Mouse (Mus musculus) adrenal gland, adult (tissue): ENCODE measurements around the gene Fbln5.

Source experiments
- DNase-seq, 2 experiments: peaks; one replicate each; pipeline ENCODE4 v3.0.0; 2022 to 2023; ENCODE audit warnings: low spot score in 1 of 2; ENCODE audit not compliant: inconsistent age in 2 of 2

Gene Fbln5

GRCm38 (mm10) chr12:101764870-101765269, 54.0 kb downstream of the Fbln5 start:
- no peak for DNase-seq

GRCm38 (mm10) chr12:101763065-101763464, 55.8 kb downstream of the Fbln5 start:
- no peak for DNase-seq

DNA sequence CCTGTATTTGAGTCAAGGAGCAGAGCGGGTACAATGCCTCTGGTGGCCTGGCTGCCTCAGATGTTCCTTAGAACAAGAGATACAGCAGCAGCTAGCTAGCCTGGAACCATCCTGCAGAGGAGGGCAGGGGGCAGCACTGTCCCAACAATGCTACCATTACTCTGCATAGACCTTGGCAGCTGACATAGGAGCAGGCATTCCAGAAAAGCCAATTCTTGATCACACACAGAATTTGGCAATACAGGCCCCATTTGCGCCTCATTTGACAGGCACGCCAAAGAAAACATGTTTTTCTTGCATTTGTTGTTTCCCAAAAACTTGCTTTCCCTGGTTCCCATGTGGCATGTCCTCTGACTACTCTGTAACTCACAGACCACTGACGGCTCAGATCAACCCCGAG, 56.8 kb downstream of the Fbln5 start:
- peak in 1 of 2 experiments; percentile 46 for DNase-seq

DNA sequence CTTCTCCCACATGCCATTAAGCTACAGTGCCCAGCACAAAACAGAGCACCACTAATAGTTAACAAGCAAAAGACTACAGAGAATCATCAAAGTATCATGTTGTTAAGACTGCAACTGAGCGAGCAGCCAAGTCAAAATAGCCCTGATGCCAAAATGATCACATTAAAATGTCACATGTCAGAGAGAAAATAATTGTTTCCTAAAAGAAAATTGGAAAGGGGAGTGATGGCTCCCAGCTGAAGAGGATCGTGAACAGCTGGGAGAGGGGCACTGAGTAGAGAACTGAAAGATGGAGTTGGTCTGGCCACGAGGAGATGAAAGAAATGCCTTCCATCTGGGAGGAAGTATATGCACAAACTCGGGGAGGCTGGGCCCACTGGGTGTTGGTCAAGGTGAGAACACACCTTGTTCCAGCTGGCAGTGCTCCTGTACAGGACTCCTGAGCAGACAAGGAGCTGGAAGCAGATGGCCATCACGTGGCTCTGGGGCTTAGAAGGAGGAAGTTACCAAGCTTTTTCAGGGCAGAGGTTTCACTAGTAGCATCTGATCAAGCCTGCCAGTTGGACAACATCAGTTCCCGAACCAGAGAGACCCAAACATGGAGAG, 59.3 kb downstream of the Fbln5 start:
- DNase-seq = no peak

DNA sequence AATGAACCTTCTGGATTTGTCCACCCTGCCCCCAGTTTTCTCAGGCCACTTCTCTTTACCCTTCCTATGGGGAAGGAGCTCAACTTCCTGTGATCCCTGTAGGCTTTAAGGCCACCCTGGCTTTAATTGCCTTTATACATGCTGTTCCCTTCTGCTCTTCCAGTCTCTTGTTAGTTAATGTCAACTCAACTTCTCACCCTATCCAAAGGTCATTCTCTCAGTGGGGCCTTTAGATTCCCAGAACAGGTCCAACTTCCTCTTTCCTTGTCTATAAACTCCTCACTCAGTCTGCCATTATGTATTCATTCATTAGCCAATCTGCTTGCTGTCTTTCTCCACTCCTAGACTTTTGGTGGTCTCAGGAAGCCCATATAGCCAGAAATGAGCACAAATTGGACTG, 60.2 kb downstream of the Fbln5 start:
- no peak for DNase-seq

- no peak for DNase-seq
These were observed 76.5 kb downstream of the Fbln5 start for GRCm38 (mm10) chr12:101742375-101742774.

DNA sequence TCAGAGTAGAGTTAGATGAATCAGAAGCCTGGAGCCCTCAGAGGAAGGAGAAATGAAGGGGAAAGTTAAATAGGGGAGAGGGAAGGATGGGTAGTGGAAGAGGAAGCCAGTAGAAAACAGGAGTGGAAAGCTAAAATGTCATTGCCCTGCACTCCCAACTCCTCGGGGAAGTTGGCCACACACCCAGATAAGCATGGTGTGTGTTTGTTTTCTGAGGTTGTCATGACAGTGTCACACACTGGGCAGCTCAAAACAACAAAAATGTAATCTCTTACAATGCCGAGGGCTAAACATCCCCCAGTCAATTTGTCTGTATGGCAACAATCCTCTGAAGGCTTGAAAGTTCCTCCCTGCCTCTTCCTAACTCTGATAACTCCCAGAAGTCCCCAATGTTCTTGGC, 78.4 kb downstream of the Fbln5 start:
- DNase-seq = no peak

DNA sequence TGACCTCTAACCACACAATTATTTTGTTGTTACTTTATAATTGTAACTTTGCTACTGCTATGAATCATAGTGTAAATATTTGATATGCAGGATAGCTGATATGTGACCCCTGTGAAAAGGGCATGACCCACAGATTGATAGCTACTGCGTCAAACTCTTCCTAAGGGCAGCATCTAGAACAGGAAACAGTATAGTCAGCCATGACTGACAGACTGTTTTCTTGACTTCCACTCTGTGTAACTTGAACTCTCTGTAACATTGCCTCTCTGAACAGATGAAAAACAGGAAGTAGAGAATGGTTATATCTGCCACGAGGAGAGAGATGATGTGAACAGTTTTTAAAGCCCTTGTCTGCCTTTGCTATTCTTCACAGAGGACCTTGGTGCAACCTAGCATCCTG, 78.8 kb downstream of the Fbln5 start:
- DNase-seq = no peak

DNA sequence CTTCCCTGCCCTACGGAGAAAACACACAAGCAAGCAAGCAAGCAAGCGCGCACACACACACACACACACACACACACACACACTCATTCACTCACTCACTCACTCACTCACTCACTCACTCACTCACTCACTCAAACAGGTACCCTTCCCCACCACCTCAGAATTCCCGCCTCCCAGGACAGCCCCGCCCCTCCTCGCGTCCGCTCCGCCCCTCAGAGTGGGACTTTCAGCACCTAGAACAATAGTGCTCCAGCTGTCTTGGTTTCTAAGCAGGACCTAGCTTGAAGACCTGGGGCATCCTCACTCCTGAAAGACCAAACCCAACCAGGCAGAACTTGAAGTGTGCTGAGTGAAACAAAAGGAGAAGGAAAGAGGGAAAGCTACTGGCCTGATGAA, 100.1 kb downstream of the Fbln5 start:
- DNase-seq = peak; percentile 9 to 64

- peak; percentile 75 to 92 for DNase-seq
These were observed 100.7 kb downstream of the Fbln5 start, which contains the start of gene Tc2n for GRCm38 (mm10) chr12:101718054-101718754. Tc2n (minus strand) TSS chr12:101718523.

DNA sequence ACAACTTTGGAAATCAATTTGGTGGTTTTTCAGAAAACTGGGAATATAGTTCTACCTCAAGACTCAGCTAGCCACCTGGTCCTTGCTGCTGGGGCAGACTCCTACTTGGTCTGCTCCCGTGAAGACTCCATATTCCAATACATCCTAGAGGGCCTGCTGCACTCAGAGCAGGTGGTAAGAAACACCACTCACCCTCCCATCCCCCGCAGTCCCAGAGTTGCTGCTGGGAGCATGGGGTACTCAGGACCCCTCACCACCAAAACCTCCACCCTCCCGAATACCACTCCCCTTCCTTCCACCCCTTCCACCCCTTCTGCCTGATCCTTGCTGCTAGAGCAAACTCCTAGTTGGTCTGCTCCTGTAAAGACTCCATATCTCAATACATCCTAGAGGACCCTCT, 119.7 kb downstream of the Fbln5 start:
- DNase-seq = no peak
